Mouse (Mus musculus) 3134 (cell line): Measurements from ENCODE around the gene Gm17720.
"Not testable (repeated sequence)": the region's sequence is repeated elsewhere in the genome, so short reads cannot be mapped to it uniquely, and the experiment has no call there.

ENCODE experiments used
- DNase-seq: peaks from one replicate; pipeline ENCODE4 v3.0.0-alpha.2; 2011; ENCODE audit warnings: low spot score; ENCODE audit not compliant: insufficient read length; ENCODE audit errors: extremely low read depth

The Gm17720 gene

GRCm38 (mm10) chr8:110040509-110040908 lies 62.0 kb downstream of the Gm17720 start:
- DNase-seq = no peak

GRCm38 (mm10) chr8:110039659-110040058 lies 62.9 kb downstream of the Gm17720 start, which contains the start of gene Chst4:
TSS of gene Chst4 (minus strand) at chr8:110039740.
- DNase-seq = no peak

- DNase-seq = no peak
Measured at GRCm38 (mm10) chr8:110039216-110039615, 63.3 kb downstream of the Gm17720 start.

GRCm38 (mm10) chr8:110036156-110036555 lies 66.4 kb downstream of the Gm17720 start:
- no peak for DNase-seq

- no peak for DNase-seq
Measured at GRCm38 (mm10) chr8:110034331-110034730, 68.2 kb downstream of the Gm17720 start.

GRCm38 (mm10) chr8:110033771-110034170 lies 68.8 kb downstream of the Gm17720 start:
- not testable (repeated sequence) for DNase-seq
